Mouse (Mus musculus) large intestine, adult 2 months (tissue): ENCODE results near the gene Gtse1. TPM values are rescaled to one million over a fixed set of nuclear protein-coding genes. Genes with fewer than 3 reads are reported as not detected.

Experiments used
- DNase-seq: peaks from one replicate; pipeline ENCODE4 v3.0.0-alpha.2; 2012; ENCODE audit warnings: low read depth, low spot score
- WGBS: fragments of 180-500 bp; shearing (Covaris S2); methylation state at CpG from one replicate; pipeline ENCODE4 v1.1.7; 2018; 5-methylcytosine and 5-hydroxymethylcytosine counted together
- polyA plus RNA-seq: library from polyadenylated mRNA; depleted of rRNA; stranded (reverse); fragments of >200 nt; gene quantifications from 2 replicates; pipeline ENCODE4 v1.2.3, GENCODE M21; 2012; rRNA removed

Gtse1 gene
- polyA plus RNA-seq, 1 experiment = 12.0 TPM

GRCm38 (mm10) chr15:85913605-85914004 is 54.1 kb downstream of the Gtse1 start:
- WGBS = 44% methylated on average over 2 of the region's 2 CpGs
- DNase-seq = no peak

GRCm38 (mm10) chr15:85919191-85919891 is 59.8 kb downstream of the Gtse1 start:
- DNase-seq = no peak
- WGBS = 57% methylated on average over 8 of the region's 8 CpGs

GRCm38 (mm10) chr15:85919892-85920248 is 60.3 kb downstream of the Gtse1 start:
- no peak for DNase-seq
- WGBS = 87% methylated on average over 8 of the region's 8 CpGs

GRCm38 (mm10) chr15:85921855-85922254 is 62.3 kb downstream of the Gtse1 start:
- 94% methylated on average over 11 of the region's 11 CpGs for WGBS
- no peak for DNase-seq

Other genes starting within 250 kb of the Gtse1 start
- gene Ppara, start 124.8 kb upstream of the Gtse1 start, polyA plus RNA-seq = 5.3 and 12.8 TPM in 2 replicates
- gene Cdpf1, start 48.0 kb upstream of the Gtse1 start, polyA plus RNA-seq = 36.6 and 59.8 TPM in 2 replicates
- gene Pkdrej, start 38.0 kb upstream of the Gtse1 start, polyA plus RNA-seq = 0.16 and 0.30 TPM in 2 replicates
- gene Ttc38, start 27.4 kb upstream of the Gtse1 start, polyA plus RNA-seq = 10.8 and 10.9 TPM in 2 replicates
- gene Trmu, start 19.6 kb downstream of the Gtse1 start, polyA plus RNA-seq = 15.4 and 17.6 TPM in 2 replicates
- gene Celsr1, start 174.0 kb downstream of the Gtse1 start, polyA plus RNA-seq = 3.5 and 7.2 TPM in 2 replicates
- gene Gramd4, start 197.9 kb downstream of the Gtse1 start, polyA plus RNA-seq = 25.4 and 29.6 TPM in 2 replicates